Mouse (Mus musculus) skeletal muscle tissue, postnatal 0 days (tissue): ENCODE measurements around the gene Pnck. TPM values are rescaled to one million over a fixed set of nuclear protein-coding genes. Genes with fewer than 3 reads are reported as not detected.

ENCODE experiments used
- polyA plus RNA-seq: library from polyadenylated mRNA; unstranded; fragments of >200 nt; fragmentation: Nextera tagmentation; extraction: Ambion mirVana; gene quantifications from 2 replicates; pipeline ENCODE4 v1.2.1, GENCODE M21; 2015

Pnck gene
- polyA plus RNA-seq: 12.1 and 13.1 TPM in 2 replicates

DNA sequence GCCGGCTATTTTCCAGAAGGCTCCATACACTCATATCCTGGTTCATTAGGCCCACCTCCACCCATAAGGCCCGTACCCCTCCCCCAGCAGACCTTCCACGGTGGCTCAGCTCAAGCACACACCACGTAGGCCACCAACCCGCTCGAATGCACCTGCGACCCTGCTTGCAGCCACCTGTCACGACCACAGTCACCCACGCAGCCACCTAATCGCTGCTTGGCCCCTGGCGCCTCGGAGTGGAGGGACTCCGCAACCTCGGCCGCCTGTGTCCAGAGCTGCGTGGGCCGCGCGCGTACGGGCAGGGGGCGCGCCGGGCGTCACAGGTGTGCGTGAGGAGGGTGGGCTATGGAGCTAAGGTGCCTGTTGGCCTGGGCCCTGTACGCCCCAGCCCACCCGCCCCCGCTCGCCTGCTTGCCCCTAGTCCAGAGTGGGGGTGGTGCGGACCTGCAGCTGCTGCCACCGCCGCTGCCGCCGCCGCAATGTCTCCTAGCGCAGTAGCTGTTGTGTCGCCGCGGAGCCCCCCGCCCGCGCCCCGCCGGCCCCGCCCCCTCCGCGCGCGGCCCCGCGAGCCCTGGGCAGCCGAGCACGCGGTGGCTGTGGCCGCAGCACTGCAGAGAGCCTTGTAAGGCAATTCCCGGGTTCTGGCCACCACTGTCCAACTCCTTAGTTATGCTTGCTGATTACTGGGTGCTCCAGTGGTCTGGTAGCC is at the start of gene Pnck:
Gene Pnck, minus strand, starts transcription at position 543 of the 709 bp plus-strand sequence.

DNA sequence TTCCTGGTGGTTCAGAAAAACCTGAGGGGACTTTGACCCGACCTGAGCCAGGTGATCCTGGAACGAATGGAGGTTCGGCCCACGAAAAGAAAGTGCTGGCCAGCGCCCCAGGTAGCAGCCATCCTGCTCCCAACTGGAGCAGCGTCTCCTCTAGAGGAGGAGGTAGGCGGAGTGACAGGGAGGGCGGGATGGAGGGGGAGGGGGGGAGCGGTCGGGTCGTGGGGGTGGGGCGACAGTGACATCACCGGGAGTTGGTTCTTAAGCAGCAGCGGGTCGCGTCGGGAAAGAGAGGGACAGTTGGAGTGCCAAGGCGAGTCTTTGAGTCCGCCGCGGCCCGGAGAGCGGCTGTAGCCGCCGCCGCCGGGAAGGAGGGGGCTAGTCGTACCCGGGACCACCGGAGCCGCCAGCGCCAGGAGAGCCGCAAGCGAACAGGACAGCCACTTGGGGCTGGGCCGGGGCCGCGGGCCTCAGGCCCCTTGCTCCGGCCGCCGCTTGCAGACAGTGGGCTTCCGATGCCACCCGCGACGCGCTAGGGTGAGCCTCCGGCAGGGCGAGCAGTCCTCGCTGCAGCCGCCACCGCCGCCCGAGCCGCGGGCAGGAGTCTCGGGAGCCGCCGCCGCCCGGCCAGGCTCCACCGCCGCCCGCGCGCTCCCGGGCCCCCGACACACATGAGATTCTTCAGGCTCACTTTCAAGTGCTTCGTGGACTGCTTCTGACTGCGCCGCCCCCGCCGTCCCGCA is 13.1 kb upstream of the Pnck start, which contains the start of gene Slc6a8:
Gene Slc6a8, plus strand, starts transcription at position 272 of the 740 bp plus-strand sequence.

DNA sequence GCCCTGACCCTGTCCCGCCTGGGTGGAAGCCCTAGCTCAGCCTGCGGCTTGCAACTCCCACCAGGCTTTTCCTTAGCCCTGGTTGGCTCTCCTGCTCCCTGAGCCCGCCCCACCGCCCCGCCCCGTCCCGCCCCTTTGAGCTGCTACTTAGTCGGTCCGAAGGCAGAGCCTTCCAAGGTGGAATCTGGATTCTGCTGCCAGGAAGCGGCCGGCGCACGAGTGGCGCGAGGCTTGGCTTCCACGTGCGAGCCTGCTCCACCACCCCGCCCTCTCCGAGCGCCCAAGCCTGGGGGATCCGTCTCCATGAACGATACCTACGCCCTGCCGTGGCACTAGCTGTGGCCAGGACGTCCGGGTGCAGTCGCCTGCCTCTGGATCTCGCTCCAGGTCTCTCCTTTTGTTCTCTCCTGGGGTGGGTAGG is 20.7 kb downstream of the Pnck start, which contains the start of gene Dusp9:
Gene Dusp9, plus strand, starts transcription at position 165 of the 421 bp plus-strand sequence.

Other genes starting within 250 kb of the Pnck start
- not detected in 2 replicates for gene Zfp92, start 249.0 kb downstream of the Pnck start, polyA plus RNA-seq
- 4.8 TPM in 1 of 2 replicates, not detected in the other for gene Trex2, start 224.8 kb downstream of the Pnck start, polyA plus RNA-seq
- gene Haus7, start 201.1 kb downstream of the Pnck start, polyA plus RNA-seq: 33.9 and 41.3 TPM in 2 replicates
- 103 and 135 TPM in 2 replicates for gene Bgn, start 176.5 kb downstream of the Pnck start, polyA plus RNA-seq
- gene Atp2b3, start 157.0 kb downstream of the Pnck start, polyA plus RNA-seq: 3.7 and 4.4 TPM in 2 replicates
- gene Dusp9, start 20.7 kb downstream of the Pnck start, polyA plus RNA-seq: 0.13 and 0.45 TPM in 2 replicates
- gene Slc6a8, start 13.0 kb upstream of the Pnck start, polyA plus RNA-seq: 7.4 and 9.1 TPM in 2 replicates
- 128 and 207 TPM in 2 replicates for gene Bcap31, start 56.1 kb upstream of the Pnck start, polyA plus RNA-seq
- gene Abcd1, start 56.5 kb upstream of the Pnck start, polyA plus RNA-seq: 16.4 and 17.3 TPM in 2 replicates
- gene Plxnb3, start 97.0 kb upstream of the Pnck start, polyA plus RNA-seq: 1.3 and 1.6 TPM in 2 replicates
- 218 and 242 TPM in 2 replicates for gene Srpk3, start 114.3 kb upstream of the Pnck start, polyA plus RNA-seq
- 282 and 317 TPM in 2 replicates for gene Idh3g, start 126.8 kb upstream of the Pnck start, polyA plus RNA-seq
- gene Ssr4, start 126.9 kb upstream of the Pnck start, polyA plus RNA-seq: 163 and 171 TPM in 2 replicates
- 0.16 and 0.26 TPM in 2 replicates for gene Pdzd4, start 164.9 kb upstream of the Pnck start, polyA plus RNA-seq
- gene Avpr2, start 232.0 kb upstream of the Pnck start, polyA plus RNA-seq: 0.10 TPM in 1 of 2 replicates, not detected in the other
- gene L1cam, start 236.0 kb upstream of the Pnck start, polyA plus RNA-seq: 0.58 and 0.63 TPM in 2 replicates